Mouse (Mus musculus) CH12.LX (cell line): ENCODE data around the gene Dnaaf3. TPM values are rescaled to one million over a fixed set of nuclear protein-coding genes. Genes with fewer than 3 reads are reported as not detected.

ENCODE experiments used
- DNase-seq: peaks from one replicate; pipeline ENCODE4 v3.0.0-alpha.2; 2013; ENCODE audit errors: extremely low read depth
- H3K27ac ChIP-seq: 2 replicates; pipeline ENCODE4 v1.5.1; 2012; ENCODE audit warnings: low read depth, mild to moderate bottlenecking, control low read depth, moderate library complexity; ENCODE audit not compliant: insufficient read depth
- H3K27me3 ChIP-seq: replicated peaks from 2 replicates; pipeline ENCODE3; 2012; ENCODE audit warnings: inconsistent platforms
- H3K36me3 ChIP-seq, 2 experiments: replicated peaks in 1 of 2; 2 replicates each; pipeline versions ENCODE3 to v1.6.1; 2012; ENCODE audit warnings: inconsistent platforms in 1 of 2, low read length in 1 of 2, mild to moderate bottlenecking in 1 of 2, mixed read lengths in 1 of 2, moderate library complexity in 1 of 2; ENCODE audit not compliant: control insufficient read depth in 1 of 2, insufficient read depth in 1 of 2
- H3K4me1 ChIP-seq, 2 experiments: 2 replicates each; pipeline ENCODE4 v1.6.1; 2012; ENCODE audit warnings: inconsistent platforms in 1 of 2, moderate library complexity in 1 of 2; ENCODE audit not compliant: insufficient read depth in 2 of 2, control insufficient read depth in 1 of 2
- H3K4me2 ChIP-seq: 2 replicates; pipeline ENCODE4 v1.6.1; 2012; ENCODE audit warnings: low read depth, mild to moderate bottlenecking, control low read depth; ENCODE audit not compliant: poor library complexity, insufficient read depth, severe bottlenecking
- H3K4me3 ChIP-seq, 3 experiments: fragments of 150-350 bp in 1 of 3; sonication (generic) in 1 of 3; replicated peaks in 1 of 3; 2 replicates each; pipeline versions ENCODE3 to v1.5.1; 2011 to 2012; ENCODE audit warnings: low read depth in 2 of 3, low read length in 2 of 3, mild to moderate bottlenecking in 2 of 3, moderate library complexity in 2 of 3, control low read depth in 1 of 3, improper control_type of control experiment in 1 of 3, inconsistent platforms in 1 of 3, mixed read lengths in 1 of 3; ENCODE audit not compliant: poor library complexity in 1 of 3
- H3K79me2 ChIP-seq: replicated peaks from 2 replicates; pipeline ENCODE4 v1.6.1; 2012; ENCODE audit warnings: mild to moderate bottlenecking, moderate library complexity; ENCODE audit not compliant: control insufficient read depth, poor library complexity, insufficient read depth, severe bottlenecking; ENCODE audit errors: extremely low read depth
- H3K9ac ChIP-seq: 2 replicates; pipeline ENCODE4 v1.6.1; 2012; ENCODE audit warnings: low read depth, mild to moderate bottlenecking, control low read depth, moderate library complexity; ENCODE audit not compliant: insufficient read depth
- H3K9me3 ChIP-seq: replicated peaks from 2 replicates; pipeline ENCODE3; 2012; ENCODE audit warnings: low read length, inconsistent platforms, mixed read lengths
- BHLHE40 ChIP-seq: IDR thresholded peaks from 2 replicates; pipeline ENCODE4 v1.6.1; 2011; ENCODE audit warnings: mild to moderate bottlenecking, low read depth, low read length, improper control_type of control experiment
- CHD1 ChIP-seq: IDR thresholded peaks from 2 replicates; pipeline ENCODE4 v1.6.1; 2012; ENCODE audit warnings: low read depth, low read length, improper control_type of control experiment, inconsistent platforms
- CHD2 ChIP-seq: IDR thresholded peaks from 2 replicates; pipeline ENCODE4 v1.6.1; 2011; ENCODE audit warnings: low read length, improper control_type of control experiment
- CTCF ChIP-seq, 2 experiments: IDR thresholded peaks in 1 of 2; conservative IDR thresholded peaks in 1 of 2; 2 replicates each; pipeline ENCODE4 v1.5.1; 2011 to 2012; ENCODE audit warnings: low read depth in 2 of 2, low read length in 2 of 2, improper control_type of control experiment in 1 of 2, inconsistent platforms in 1 of 2, mild to moderate bottlenecking in 1 of 2, moderate library complexity in 1 of 2
- GABPA ChIP-seq: IDR thresholded peaks from 2 replicates; pipeline ENCODE4 v1.6.1; 2012; ENCODE audit warnings: low read depth, low read length, improper control_type of control experiment, inconsistent platforms; ENCODE audit not compliant: insufficient replicate concordance
- HCFC1 ChIP-seq: IDR thresholded peaks from 2 replicates; pipeline ENCODE4 v1.6.1; 2012; ENCODE audit warnings: low read depth, mild to moderate bottlenecking, inconsistent platforms, low read length, improper control_type of control experiment
- JUN ChIP-seq: IDR thresholded peaks from 2 replicates; pipeline ENCODE4 v1.6.1; 2011; ENCODE audit warnings: low read depth, mild to moderate bottlenecking, low read length, improper control_type of control experiment, moderate library complexity; ENCODE audit not compliant: insufficient read depth
- MAFK ChIP-seq: IDR thresholded peaks from 2 replicates; pipeline ENCODE4 v1.6.1; 2011; ENCODE audit warnings: low read length, improper control_type of control experiment; ENCODE audit not compliant: insufficient replicate concordance
- MAZ ChIP-seq: IDR thresholded peaks from 2 replicates; pipeline ENCODE4 v1.6.1; 2012; ENCODE audit warnings: low read depth, mild to moderate bottlenecking, inconsistent platforms, low read length, improper control_type of control experiment, moderate library complexity
- MXI1 ChIP-seq: IDR thresholded peaks from 2 replicates; pipeline ENCODE4 v1.6.1; 2011; ENCODE audit warnings: mild to moderate bottlenecking, low read depth, low read length, improper control_type of control experiment
- NELFE ChIP-seq: IDR thresholded peaks from 2 replicates; pipeline ENCODE4 v1.6.1; 2011; ENCODE audit warnings: low read depth, low read length, improper control_type of control experiment
- NRF1 ChIP-seq: IDR thresholded peaks from 2 replicates; pipeline ENCODE4 v1.6.1; 2014; ENCODE audit warnings: low read depth, mild to moderate bottlenecking, inconsistent platforms, low read length, improper control_type of control experiment, moderate library complexity
- POLR2A ChIP-seq: IDR thresholded peaks from 2 replicates; pipeline ENCODE4 v1.6.1; 2011; ENCODE audit warnings: low read depth, mild to moderate bottlenecking, improper control_type of control experiment, low read length
- POLR2AphosphoS2 ChIP-seq: IDR thresholded peaks from 2 replicates; pipeline ENCODE4 v1.6.1; 2011; ENCODE audit warnings: low read depth, low read length, improper control_type of control experiment
- RAD21 ChIP-seq: IDR thresholded peaks from 2 replicates; pipeline ENCODE4 v1.6.1; 2011; ENCODE audit warnings: low read depth, mild to moderate bottlenecking, low read length, improper control_type of control experiment, moderate library complexity
- RCOR1 ChIP-seq: conservative IDR thresholded peaks from 2 replicates; pipeline ENCODE4 v1.6.1; 2012; ENCODE audit warnings: low read depth, mild to moderate bottlenecking, inconsistent platforms, low read length, improper control_type of control experiment
- SIN3A ChIP-seq: IDR thresholded peaks from 2 replicates; pipeline ENCODE4 v1.6.1; 2012; ENCODE audit warnings: low read length, improper control_type of control experiment, inconsistent platforms
- SMC3 ChIP-seq: IDR thresholded peaks from 2 replicates; pipeline ENCODE4 v1.6.1; 2011; ENCODE audit warnings: low read depth, low read length, improper control_type of control experiment
- TBP ChIP-seq: conservative IDR thresholded peaks from 2 replicates; pipeline ENCODE4 v1.6.1; 2011; ENCODE audit warnings: low read depth, low read length, improper control_type of control experiment
- TCF12 ChIP-seq: IDR thresholded peaks from 2 replicates; pipeline ENCODE4 v1.6.1; 2014; ENCODE audit warnings: low read depth, mild to moderate bottlenecking, inconsistent platforms, low read length, improper control_type of control experiment
- UBTF ChIP-seq: IDR thresholded peaks from 2 replicates; pipeline ENCODE4 v1.6.1; 2012; ENCODE audit warnings: low read depth, mild to moderate bottlenecking, inconsistent platforms, low read length, improper control_type of control experiment, moderate library complexity
- ZC3H11A ChIP-seq: IDR thresholded peaks from 2 replicates; pipeline ENCODE4 v1.6.1; 2012; ENCODE audit warnings: low read depth, mild to moderate bottlenecking, inconsistent platforms, low read length, improper control_type of control experiment
- ZKSCAN1 ChIP-seq: IDR thresholded peaks from 2 replicates; pipeline ENCODE4 v1.6.1; 2012; ENCODE audit warnings: low read depth, inconsistent platforms, low read length, improper control_type of control experiment, borderline replicate concordance
- ZMIZ1 ChIP-seq: IDR thresholded peaks from 2 replicates; pipeline ENCODE4 v1.6.1; 2012; ENCODE audit warnings: low read depth, mild to moderate bottlenecking, inconsistent platforms, low read length, improper control_type of control experiment
- ZNF384 ChIP-seq: IDR thresholded peaks from 2 replicates; pipeline ENCODE4 v1.6.1; 2012; ENCODE audit warnings: low read depth, low read length, improper control_type of control experiment, inconsistent platforms
- dilution Hi-C: fragments of 300-500 bp; cut with MboI; formaldehyde crosslinking; loops from 2 replicates; pipeline ENCODE4 v1.14.3; 2020; ENCODE audit warnings: low sequenced_read_pairs; ENCODE audit not compliant: extremely low pct_unique_long_range_greater_than_20kb, extremely low pct_ligation_motif_present
- in situ Hi-C: fragments of 300-500 bp; cut with MboI; formaldehyde crosslinking; loops from 3 replicates; pipeline ENCODE4 v1.14.3; 2019; ENCODE audit warnings: low sequenced_read_pairs, low pct_ligation_motif_present, low pct_unique_long_range_greater_than_20kb, mixed read lengths
- polyA plus RNA-seq: library from polyadenylated mRNA; unstranded; fragments of >175 nt; gene quantifications from 2 replicates; pipeline ENCODE4 v1.2.1, GENCODE M21; 2012; ENCODE audit warnings: low read depth; ENCODE audit not compliant: insufficient read length
- total RNA-seq, 2 experiments: library from RNA; depleted of rRNA; stranded (reverse); fragments of 300-350 nt in 1 of 2; fragments of >200 nt in 1 of 2; gene quantifications; 2 replicates each; pipeline ENCODE4 v1.2.3; 2012 to 2014

Dnaaf3 gene
- total and polyA plus RNA-seq, 3 experiments, result 0.16 to 0.83 (median 0.59) TPM

DNA sequence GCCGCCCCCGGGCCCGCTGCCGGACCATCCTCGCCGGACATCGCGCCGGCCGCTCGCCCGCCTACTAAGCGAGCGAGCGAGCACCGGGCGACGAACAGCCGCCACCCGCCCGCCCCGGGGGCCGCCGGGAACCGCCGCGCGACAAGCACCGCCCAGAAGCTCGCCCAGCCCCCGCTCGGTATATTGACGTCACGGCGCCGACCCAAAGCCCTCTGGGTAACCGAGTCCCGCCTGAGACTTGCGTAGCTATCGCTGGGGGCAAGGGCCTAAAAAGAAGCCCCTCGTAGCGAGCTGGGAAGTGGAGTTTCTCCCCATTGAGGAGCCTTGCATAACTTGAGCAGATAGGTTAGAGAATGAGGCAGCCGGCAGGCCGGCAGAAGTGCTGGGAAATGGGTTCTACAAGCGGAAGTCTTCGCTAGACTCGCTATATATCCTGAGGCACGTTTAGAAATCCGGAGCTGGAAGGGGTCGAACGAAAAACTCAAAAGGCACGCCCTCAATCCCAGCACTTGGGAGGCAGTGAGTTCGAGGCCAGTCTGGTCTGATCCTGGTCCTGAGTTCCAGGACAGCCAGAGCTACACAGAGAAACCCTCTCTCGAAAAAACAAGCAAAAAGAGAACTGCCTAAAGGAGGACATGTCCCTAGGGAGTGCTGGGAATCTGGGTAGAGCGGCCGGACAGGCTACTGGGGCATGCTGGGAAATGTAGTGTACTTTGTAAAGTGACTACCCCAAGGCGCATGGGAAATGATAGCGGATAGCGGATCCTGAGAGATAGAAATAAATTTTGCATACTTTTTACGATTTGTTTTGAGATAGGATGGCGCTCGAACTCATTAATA is 30.5 kb downstream of the Dnaaf3 start, which contains the start of gene Ppp1r12c (continued):
- TF ChIP-seq MAFK (no peak), POLR2AphosphoS2 (peak; percentile 69; the same call in 1 of the 2 replicates), NELFE (peak; percentile 65), ZMIZ1 (no peak; the same call in none of the 2 replicates), RCOR1 (no peak), ZC3H11A (no peak), CHD2 (peak; percentile 68; the same call in 1 of the 2 replicates), MAZ (peak; percentile 72), SIN3A (peak; percentile 60), JUN (no peak), HCFC1 (peak; percentile 82)
- TF ChIP-seq, all 38 proteins: peak for 18

DNA sequence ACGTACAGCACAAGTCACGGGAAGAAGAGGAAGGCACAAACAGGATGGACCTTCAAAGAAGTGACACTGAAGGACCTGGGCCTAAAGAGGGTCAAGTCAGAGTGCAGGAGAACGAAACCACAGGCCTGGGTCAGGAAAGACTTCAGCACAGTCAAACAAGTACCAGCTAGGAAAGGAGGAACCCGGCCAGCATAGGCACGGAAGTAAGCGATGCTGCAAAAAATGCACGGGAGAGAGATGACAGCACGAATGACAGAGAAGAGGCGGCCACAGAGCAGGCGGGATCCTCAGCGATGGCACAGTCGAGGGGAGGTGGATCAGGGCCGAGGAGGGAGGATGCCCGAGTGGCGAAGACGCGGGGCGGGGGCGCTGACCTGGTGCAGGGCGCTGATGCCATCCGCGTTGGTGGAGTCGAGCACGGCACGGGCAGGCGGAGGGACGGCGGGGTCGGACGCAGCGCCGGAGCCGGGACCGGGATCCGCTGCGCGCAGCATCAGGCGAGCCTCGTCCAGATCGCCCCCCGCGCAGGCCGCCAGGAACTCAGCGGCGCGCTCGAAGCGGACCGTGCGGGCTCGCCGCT is 31.3 kb downstream of the Dnaaf3 start:
- H3K4me1 ChIP-seq, result peaks cover 40 to 74% of the 10 kb centered on the region in 2 experiments
- in situ Hi-C loops (no loop called here), dilution Hi-C loops (no loop called here)

GRCm38 (mm10) chr7:4499034-4499433 is 33.2 kb downstream of the Dnaaf3 start:
- no peak for DNase-seq
- no peaks in the 10 kb centered on the region for H3K27me3 ChIP-seq
- peaks cover 60% of the 10 kb centered on the region for H3K79me2 ChIP-seq
- H3K4me2 ChIP-seq, result peak overlapping the region; percentile 98
- peaks cover 23 to 58% of the 10 kb centered on the region in 2 experiments for H3K36me3 ChIP-seq
- no peak for TF ChIP-seq TBP
- TF ChIP-seq POLR2A, result no peak
- TF ChIP-seq CTCF (conservative IDR thresholded peaks at IDR 0.05 in 1 of 2, IDR thresholded peaks at IDR 0.05 in 1 of 2; ENCODE audit: low read depth in 2 of 2, low read length in 2 of 2), result no peak
- TF ChIP-seq MAZ, result no peak
- TF ChIP-seq POLR2AphosphoS2, result no peak
- TF ChIP-seq MXI1, result no peak
- TF ChIP-seq NRF1, result no peak
- no peak for TF ChIP-seq SMC3
- no peak for TF ChIP-seq UBTF
- no peak for TF ChIP-seq ZKSCAN1
- no peak for TF ChIP-seq GABPA
- no peak for TF ChIP-seq SIN3A
- TF ChIP-seq ZC3H11A, result no peak
- TF ChIP-seq ZMIZ1, result no peak
- no peak for TF ChIP-seq CHD2
- TF ChIP-seq ZNF384, result no peak
- H3K9me3 ChIP-seq, result no peaks in the 10 kb centered on the region
- peak overlapping the region; percentile 94; the same call in 1 of the 2 replicates for H3K9ac ChIP-seq
- H3K27ac ChIP-seq, result no peak overlapping the region
- in situ Hi-C loops (no loop called here), dilution Hi-C loops (no loop called here)
- H3K4me3 ChIP-seq, result peak overlapping the region in 2 of 3 experiments; percentile 1 to 12
- H3K4me1 ChIP-seq, result peaks cover 25 to 56% of the 10 kb centered on the region in 2 experiments

More for the DNA sequence above, 31.3 kb downstream of the Dnaaf3 start:
- peaks cover 51% of the 10 kb centered on the region for H3K79me2 ChIP-seq
- peak overlapping the region; percentile 94 for H3K9ac ChIP-seq
- DNase-seq, result peak; percentile 47
- no peaks in the 10 kb centered on the region for H3K27me3 ChIP-seq
- peaks cover 14 to 39% of the 10 kb centered on the region in 2 experiments for H3K36me3 ChIP-seq
- peak overlapping the region; percentile 52 for H3K27ac ChIP-seq
- TF ChIP-seq BHLHE40, result 0 out of 2 replicates have a peak, but pooled peaks have one; percentile 6
- peak; percentile 50 for TF ChIP-seq MXI1
- TF ChIP-seq ZNF384, result no peak
- TF ChIP-seq SIN3A, result peak; percentile 43; the same call in 1 of the 2 replicates
- TF ChIP-seq RAD21, result no peak
- no peak for TF ChIP-seq TCF12
- TF ChIP-seq CHD1, result no peak
- H3K4me2 ChIP-seq, result peak overlapping the region; percentile 98
- H3K9me3 ChIP-seq, result no peaks in the 10 kb centered on the region
- H3K4me3 ChIP-seq, result peak overlapping the region; percentile 74 to 99 (median 99)
